Mouse (Mus musculus) adrenal gland, postnatal 14 days (tissue): ENCODE data around the gene Rhbdl3. TPM values are rescaled to one million over a fixed set of nuclear protein-coding genes. Genes with fewer than 3 reads are reported as not detected.
A peak's percentile ranks its signal among the peaks of the same experiment; 100 is the strongest.

Experiments used
- DNase-seq: peaks from one replicate; pipeline ENCODE4 v3.0.0; 2021; ENCODE audit warnings: mixed read lengths
- long read RNA-seq, 2 experiments: library from polyadenylated mRNA; stranded (forward); transcript quantifications; one replicate each; pipeline ENCODE4 v2.0.0; 2021
- total RNA-seq: library from RNA; stranded (reverse); gene quantifications from 2 replicates; pipeline ENCODE4 v1.2.3, GENCODE M21; 2021

The Rhbdl3 gene
- 2.6 and 3.2 TPM in 2 replicates for total RNA-seq
- long read RNA-seq, experiment 1, partial matches to known transcripts = 2 of 6 reads
- long read RNA-seq, experiment 1, other reads (novel, unspliced or antisense) = 3 of 6 reads
- long read RNA-seq, experiment 2, partial matches to known transcripts = 0 of 3 reads
- long read RNA-seq, experiment 2, other reads (novel, unspliced or antisense) = 2 of 3 reads

- peak; percentile 71 for DNase-seq
Observed at GRCm38 (mm10) chr11:80300551-80301315, at the start of gene Rhbdl3. Gene Rhbdl3 (plus strand): TSS chr11:80300912.

GRCm38 (mm10) chr11:80264137-80264536 is 36.6 kb upstream of the Rhbdl3 start:
- DNase-seq = no peak

GRCm38 (mm10) chr11:80271096-80271495 is 29.6 kb upstream of the Rhbdl3 start:
- no peak for DNase-seq

GRCm38 (mm10) chr11:80275011-80275410 is 25.7 kb upstream of the Rhbdl3 start:
- DNase-seq = no peak

GRCm38 (mm10) chr11:80278054-80278453 is 22.7 kb upstream of the Rhbdl3 start:
- no peak for DNase-seq

GRCm38 (mm10) chr11:80283786-80284185 is 16.9 kb upstream of the Rhbdl3 start:
- DNase-seq = peak; percentile 43

- peak; percentile 16 for DNase-seq
Observed at GRCm38 (mm10) chr11:80284641-80285040, 16.1 kb upstream of the Rhbdl3 start.

- DNase-seq = peak; percentile 82
Observed at GRCm38 (mm10) chr11:80287150-80287549, 13.6 kb upstream of the Rhbdl3 start.

- peak; percentile 52 for DNase-seq
Observed at GRCm38 (mm10) chr11:80289701-80290445, 10.8 kb upstream of the Rhbdl3 start.

GRCm38 (mm10) chr11:80291004-80291403 is 9.7 kb upstream of the Rhbdl3 start:
- DNase-seq = no peak

- no peak for DNase-seq
Observed at GRCm38 (mm10) chr11:80292463-80292862, 8.2 kb upstream of the Rhbdl3 start.

GRCm38 (mm10) chr11:80295066-80295465 is 5.6 kb upstream of the Rhbdl3 start:
- no peak for DNase-seq

- no peak for DNase-seq
Observed at GRCm38 (mm10) chr11:80295785-80296184, 4.9 kb upstream of the Rhbdl3 start.

- no peak for DNase-seq
Observed at GRCm38 (mm10) chr11:80299513-80300235, 1.0 kb upstream of the Rhbdl3 start.

- DNase-seq = peak; percentile 71
Observed at GRCm38 (mm10) chr11:80301316-80302045, 769 bp downstream of the Rhbdl3 start.

GRCm38 (mm10) chr11:80302046-80302390 is 1.3 kb downstream of the Rhbdl3 start:
- DNase-seq = no peak

GRCm38 (mm10) chr11:80302536-80302935 is 1.8 kb downstream of the Rhbdl3 start:
- peak; percentile 79 for DNase-seq

- DNase-seq = no peak
Observed at GRCm38 (mm10) chr11:80303746-80304145, 3.0 kb downstream of the Rhbdl3 start.

GRCm38 (mm10) chr11:80304846-80305245 is 4.1 kb downstream of the Rhbdl3 start:
- no peak for DNase-seq

GRCm38 (mm10) chr11:80308537-80308936 is 7.8 kb downstream of the Rhbdl3 start:
- no peak for DNase-seq

- no peak for DNase-seq
Observed at GRCm38 (mm10) chr11:80311271-80311670, 10.6 kb downstream of the Rhbdl3 start.

GRCm38 (mm10) chr11:80312049-80312448 is 11.3 kb downstream of the Rhbdl3 start:
- DNase-seq = no peak
